Mouse (Mus musculus): ENCODE results near the gene Paox. TPM values are rescaled to one million over a fixed set of nuclear protein-coding genes. Genes with fewer than 3 reads are reported as not detected.

The Paox gene
- 2.9 and 4.3 TPM in 2 replicates for polyA plus RNA-seq (2012; ENCODE audit: insufficient read depth, low replicate concordance)

- peaks cover 22% of the 10 kb centered on the region for H3K36me3 ChIP-seq (replicated peaks; ENCODE audit: low read length)
- H3K27me3 ChIP-seq (replicated peaks) = no peaks in the 10 kb centered on the region
- H3K4me3 ChIP-seq (replicated peaks) = peak within 1 kb of the TSS; percentile 94
- H3K4me1 ChIP-seq = peaks cover 35% of the 10 kb centered on the region
- TF ChIP-seq FLI1 (IDR thresholded peaks at IDR 0.05; ENCODE audit: low read length) (no peak), GATA1 (IDR thresholded peaks at IDR 0.05; ENCODE audit: borderline replicate concordance, low read length) (no peak)
- H3K9me3 ChIP-seq = no peaks in the 10 kb centered on the region
Observed at GRCm38 (mm10) chr7:140115583-140116328, at the start of gene Paox. TSS of gene Paox (plus strand) at chr7:140115799.

GRCm38 (mm10) chr7:140067397-140067796 is 48.2 kb upstream of the Paox start:
- peaks cover 7% of the 10 kb centered on the region for H3K9me3 ChIP-seq
- peaks cover 82% of the 10 kb centered on the region for H3K27me3 ChIP-seq (replicated peaks)
- H3K36me3 ChIP-seq (replicated peaks; ENCODE audit: low read length) = no peaks in the 10 kb centered on the region
- no peak for TF ChIP-seq GATA1 (IDR thresholded peaks at IDR 0.05; ENCODE audit: borderline replicate concordance, low read length)
- no peak for TF ChIP-seq FLI1 (IDR thresholded peaks at IDR 0.05; ENCODE audit: low read length)
- H3K4me3 ChIP-seq (replicated peaks) = no peak overlapping the region
- H3K4me1 ChIP-seq = peaks cover 11% of the 10 kb centered on the region

DNA sequence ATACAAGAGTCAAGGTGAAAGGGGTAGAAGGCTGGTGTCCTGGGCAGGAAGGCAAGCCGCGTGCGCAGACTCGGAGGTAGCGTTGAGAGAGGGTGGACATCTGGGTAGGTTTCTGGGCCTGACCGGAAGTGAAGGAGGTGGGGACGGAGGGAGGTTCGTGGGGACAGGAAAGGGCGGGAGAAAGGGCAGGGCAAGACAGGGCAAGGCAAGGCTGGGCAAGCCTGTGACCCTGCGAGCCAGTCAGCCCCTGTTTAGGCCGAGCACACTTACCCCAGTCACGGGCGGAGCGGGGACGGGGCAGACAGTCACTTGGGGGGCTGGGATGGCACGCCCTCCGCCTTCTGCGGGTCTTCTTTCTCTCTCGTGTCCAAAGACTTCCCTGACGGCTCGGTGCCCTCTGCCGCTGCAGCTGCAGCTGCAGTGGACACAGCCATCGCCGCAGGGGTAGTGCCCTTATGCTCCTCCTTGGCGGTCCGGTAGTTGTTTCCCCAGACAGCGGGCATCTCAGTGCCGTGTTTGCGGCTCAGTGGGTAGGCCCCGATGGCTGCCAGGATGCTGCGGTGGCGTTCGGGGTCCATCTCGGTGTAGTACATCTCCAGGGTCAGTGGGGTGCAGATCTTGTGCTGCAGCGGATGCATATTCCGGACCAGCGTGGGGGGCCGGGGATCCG is 45.4 kb upstream of the Paox start:
- no peak for TF ChIP-seq GATA1 (IDR thresholded peaks at IDR 0.05; ENCODE audit: borderline replicate concordance, low read length)
- TF ChIP-seq FLI1 (IDR thresholded peaks at IDR 0.05; ENCODE audit: low read length) = no peak
- Histone ChIP-seq H3K9me3 (peaks cover 7% of the 10 kb centered on the region), H3K36me3 (replicated peaks; ENCODE audit: low read length) (no peaks in the 10 kb centered on the region), H3K4me1 (peaks cover 11% of the 10 kb centered on the region), H3K27me3 (replicated peaks) (peaks cover 78% of the 10 kb centered on the region), H3K4me3 (replicated peaks) (peak overlapping the region; percentile 80)

DNA sequence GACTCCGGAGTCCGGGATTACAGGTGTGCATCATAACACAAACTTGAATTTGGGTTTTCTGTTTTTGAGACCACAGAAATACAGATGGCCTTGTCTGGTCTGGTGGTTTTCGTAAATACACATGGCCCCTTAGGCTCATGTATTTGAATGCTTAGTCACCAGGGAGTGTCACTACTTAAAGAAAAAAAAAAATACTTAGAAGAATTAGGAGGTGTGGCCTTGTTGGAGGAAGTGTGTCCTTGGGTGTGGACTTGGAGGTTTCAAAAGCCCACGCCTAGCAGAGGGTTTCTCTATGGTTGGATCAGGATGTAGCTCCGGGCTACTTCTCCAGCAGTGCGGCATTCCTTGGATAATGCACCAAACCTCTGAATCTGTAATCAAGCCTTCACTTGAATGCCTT is 37.9 kb upstream of the Paox start:
- Histone ChIP-seq H3K27me3 (replicated peaks) (peaks cover 58% of the 10 kb centered on the region), H3K4me1 (peaks cover 32% of the 10 kb centered on the region), H3K36me3 (replicated peaks; ENCODE audit: low read length) (no peaks in the 10 kb centered on the region), H3K9me3 (0 out of 2 replicates have a peak, but pooled peaks cover 4% of the 10 kb centered on the region), H3K4me3 (replicated peaks) (no peak overlapping the region)
- TF ChIP-seq GATA1 (IDR thresholded peaks at IDR 0.05; ENCODE audit: borderline replicate concordance, low read length) (no peak), FLI1 (IDR thresholded peaks at IDR 0.05; ENCODE audit: low read length) (no peak)

DNA sequence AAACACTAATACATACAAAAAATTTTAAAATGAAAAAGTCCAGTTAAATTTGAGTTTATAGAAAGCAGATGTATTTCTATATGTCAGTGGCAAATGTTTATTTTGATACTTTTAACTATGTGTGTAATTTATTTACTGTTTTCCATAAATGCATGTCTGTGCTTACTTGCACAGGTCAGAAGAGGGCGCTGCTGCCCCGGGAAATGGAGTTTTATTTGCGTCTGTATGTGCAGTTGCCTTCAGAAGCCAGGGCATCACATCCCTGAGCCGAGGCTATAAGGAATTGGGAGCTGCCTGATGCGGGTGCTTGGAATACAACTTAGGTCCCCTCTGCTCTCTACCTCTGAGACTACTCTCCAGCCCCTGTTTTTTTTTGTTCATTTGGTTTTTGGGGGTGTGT is 36.9 kb upstream of the Paox start:
- Histone ChIP-seq H3K4me3 (replicated peaks) (no peak overlapping the region), H3K9me3 (0 out of 2 replicates have a peak, but pooled peaks cover 4% of the 10 kb centered on the region), H3K27me3 (replicated peaks) (peaks cover 53% of the 10 kb centered on the region), H3K36me3 (replicated peaks; ENCODE audit: low read length) (no peaks in the 10 kb centered on the region), H3K4me1 (peaks cover 35% of the 10 kb centered on the region)
- TF ChIP-seq GATA1 (IDR thresholded peaks at IDR 0.05; ENCODE audit: borderline replicate concordance, low read length) = no peak
- no peak for TF ChIP-seq FLI1 (IDR thresholded peaks at IDR 0.05; ENCODE audit: low read length)

GRCm38 (mm10) chr7:140080503-140081156 is 35.0 kb upstream of the Paox start:
- Histone ChIP-seq H3K27me3 (replicated peaks) (peaks cover 51% of the 10 kb centered on the region), H3K4me3 (replicated peaks) (peak overlapping the region; percentile 40), H3K9me3 (0 out of 2 replicates have a peak, but pooled peaks cover 4% of the 10 kb centered on the region), H3K36me3 (replicated peaks; ENCODE audit: low read length) (no peaks in the 10 kb centered on the region), H3K4me1 (peaks cover 35% of the 10 kb centered on the region)
- no peak for TF ChIP-seq GATA1 (IDR thresholded peaks at IDR 0.05; ENCODE audit: borderline replicate concordance, low read length)
- TF ChIP-seq FLI1 (IDR thresholded peaks at IDR 0.05; ENCODE audit: low read length) = no peak

GRCm38 (mm10) chr7:140081408-140082241 is 34.0 kb upstream of the Paox start:
- TF ChIP-seq GATA1 (IDR thresholded peaks at IDR 0.05; ENCODE audit: borderline replicate concordance, low read length) (no peak), FLI1 (IDR thresholded peaks at IDR 0.05; ENCODE audit: low read length) (no peak)
- peaks cover 35% of the 10 kb centered on the region for H3K4me1 ChIP-seq
- no peaks in the 10 kb centered on the region for H3K36me3 ChIP-seq (replicated peaks; ENCODE audit: low read length)
- H3K9me3 ChIP-seq = no peaks in the 10 kb centered on the region
- no peak overlapping the region for H3K4me3 ChIP-seq (replicated peaks)
- peaks cover 47% of the 10 kb centered on the region for H3K27me3 ChIP-seq (replicated peaks)

DNA sequence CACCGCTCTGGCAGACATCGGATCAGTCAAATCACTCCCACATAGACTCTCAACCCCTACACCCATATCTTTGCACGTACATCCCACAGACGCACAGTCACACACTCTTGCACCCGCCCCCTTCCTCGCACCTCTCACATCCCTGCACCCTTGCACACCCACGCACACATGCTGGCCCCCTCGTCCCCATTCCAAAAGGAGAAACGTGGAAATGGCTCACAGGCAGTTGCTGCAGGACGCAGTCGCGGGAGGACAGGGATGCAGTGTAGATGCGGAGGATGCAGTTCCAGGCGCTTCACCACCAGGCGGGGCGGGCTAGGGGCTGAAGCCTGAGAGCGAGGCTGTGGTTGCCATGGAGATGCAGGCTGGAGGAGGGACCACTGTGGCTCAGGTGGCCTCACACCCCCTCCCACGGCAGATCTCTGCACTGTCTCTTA is 33.3 kb upstream of the Paox start, which contains the start of gene Caly:
Gene Caly, minus strand, starts transcription at position 307 of the 437 bp plus-strand sequence.
- Histone ChIP-seq H3K27me3 (replicated peaks) (peaks cover 47% of the 10 kb centered on the region), H3K36me3 (replicated peaks; ENCODE audit: low read length) (no peaks in the 10 kb centered on the region), H3K9me3 (no peaks in the 10 kb centered on the region), H3K4me1 (peaks cover 35% of the 10 kb centered on the region), H3K4me3 (replicated peaks) (peak within 1 kb of the TSS; percentile 7)
- no peak for TF ChIP-seq FLI1 (IDR thresholded peaks at IDR 0.05; ENCODE audit: low read length)
- TF ChIP-seq GATA1 (IDR thresholded peaks at IDR 0.05; ENCODE audit: borderline replicate concordance, low read length) = no peak

GRCm38 (mm10) chr7:140090601-140091000 is 25.0 kb upstream of the Paox start:
- no peak for TF ChIP-seq FLI1 (IDR thresholded peaks at IDR 0.05; ENCODE audit: low read length)
- no peak for TF ChIP-seq GATA1 (IDR thresholded peaks at IDR 0.05; ENCODE audit: borderline replicate concordance, low read length)
- peaks cover 19% of the 10 kb centered on the region for H3K27me3 ChIP-seq (replicated peaks)

More at GRCm38 (mm10) chr7:140090601-140091000, 25.0 kb upstream of the Paox start:
- Histone ChIP-seq H3K9me3 (peaks cover 7% of the 10 kb centered on the region), H3K4me1 (peaks cover 7% of the 10 kb centered on the region; the same call in 1 of the 2 replicates), H3K36me3 (replicated peaks; ENCODE audit: low read length) (no peaks in the 10 kb centered on the region), H3K4me3 (replicated peaks) (no peak overlapping the region)

Data from megakaryocyte, embryonic 14.5 days (primary cell).